Mouse (Mus musculus) ES-E14 (cell line): Measurements from ENCODE around the gene March1.

Source experiments
- CHD2 ChIP-seq: IDR thresholded peaks from 2 replicates; pipeline ENCODE4 v1.6.1; 2014; ENCODE audit warnings: mild to moderate bottlenecking, low read depth, low read length, inconsistent platforms
- MAFK ChIP-seq: IDR thresholded peaks from 2 replicates; pipeline ENCODE4 v1.6.1; 2014; ENCODE audit warnings: mild to moderate bottlenecking, low read depth, low read length, inconsistent platforms; ENCODE audit not compliant: insufficient read depth
- ZC3H11A ChIP-seq: IDR thresholded peaks from 2 replicates; pipeline ENCODE4 v1.6.1; 2012; ENCODE audit warnings: low read depth, mild to moderate bottlenecking, inconsistent platforms, low read length, borderline replicate concordance
- ZNF384 ChIP-seq: IDR thresholded peaks from 2 replicates; pipeline ENCODE4 v1.6.1; 2012; ENCODE audit warnings: low read depth, low read length, inconsistent platforms

DNA sequence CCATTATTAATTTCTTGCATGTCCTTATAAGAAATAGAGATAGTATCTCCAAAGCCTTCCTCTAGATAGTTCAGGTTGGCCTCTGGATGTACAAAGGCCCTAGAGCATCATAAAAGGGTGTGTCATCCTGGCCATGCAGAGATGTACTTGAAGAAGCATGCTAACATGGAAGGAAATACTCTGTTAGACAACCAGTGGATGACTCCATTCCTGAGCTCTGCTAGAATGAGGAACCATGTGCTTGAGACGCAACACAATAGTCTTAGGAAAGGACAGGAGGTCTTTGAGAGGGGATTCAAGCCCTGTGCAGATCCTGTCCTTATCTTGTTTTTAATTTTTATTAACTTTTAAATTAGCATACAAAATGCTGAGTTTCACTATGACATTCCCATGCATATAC lies 819.1 kb downstream of the March1 start:
- TF ChIP-seq ZNF384 = no peak
- no peak for TF ChIP-seq MAFK
- no peak for TF ChIP-seq ZC3H11A
- no peak for TF ChIP-seq CHD2
